Mouse (Mus musculus) 3134 (cell line): ENCODE data around the gene Emx1.

Experiments used
- DNase-seq: peaks from one replicate; pipeline ENCODE4 v3.0.0-alpha.2; 2011; ENCODE audit warnings: low spot score; ENCODE audit not compliant: insufficient read length; ENCODE audit errors: extremely low read depth

Emx1 gene

GRCm38 (mm10) chr6:85188256-85189110 is 1.2 kb downstream of the Emx1 start:
- DNase-seq: no peak

GRCm38 (mm10) chr6:85189361-85189760 is 2.1 kb downstream of the Emx1 start:
- DNase-seq: no peak

- DNase-seq: no peak
These were observed 2.8 kb downstream of the Emx1 start for GRCm38 (mm10) chr6:85189911-85190591.

- DNase-seq: no peak
These were observed 3.4 kb downstream of the Emx1 start for GRCm38 (mm10) chr6:85190671-85191070.

GRCm38 (mm10) chr6:85191751-85192440 is 4.7 kb downstream of the Emx1 start:
- DNase-seq: no peak

- no peak for DNase-seq
These were observed 6.4 kb downstream of the Emx1 start for GRCm38 (mm10) chr6:85193381-85194318.

GRCm38 (mm10) chr6:85197951-85198350 is 10.7 kb downstream of the Emx1 start:
- no peak for DNase-seq

GRCm38 (mm10) chr6:85206182-85206938 is 19.1 kb downstream of the Emx1 start:
- DNase-seq: no peak

- DNase-seq: no peak
These were observed 19.7 kb downstream of the Emx1 start for GRCm38 (mm10) chr6:85206939-85207285.

GRCm38 (mm10) chr6:85207345-85207744 is 20.1 kb downstream of the Emx1 start:
- no peak for DNase-seq

GRCm38 (mm10) chr6:85209226-85209967 is 22.2 kb downstream of the Emx1 start:
- no peak for DNase-seq

GRCm38 (mm10) chr6:85210686-85211085 is 23.4 kb downstream of the Emx1 start:
- DNase-seq: no peak

GRCm38 (mm10) chr6:85218251-85218650 is 31.0 kb downstream of the Emx1 start:
- no peak for DNase-seq

GRCm38 (mm10) chr6:85218684-85219445 is 31.6 kb downstream of the Emx1 start:
- DNase-seq: no peak

- DNase-seq: no peak
These were observed 32.5 kb downstream of the Emx1 start for GRCm38 (mm10) chr6:85219706-85220105.

GRCm38 (mm10) chr6:85220917-85221316 is 33.7 kb downstream of the Emx1 start:
- DNase-seq: no peak

- DNase-seq: no peak
These were observed 35.3 kb downstream of the Emx1 start for GRCm38 (mm10) chr6:85222551-85222950.

GRCm38 (mm10) chr6:85223498-85224150 is 36.4 kb downstream of the Emx1 start:
- DNase-seq: no peak
